Mouse (Mus musculus) Patski (cell line): ENCODE results near the gene Agl. TPM values are rescaled to one million over a fixed set of nuclear protein-coding genes. Genes with fewer than 3 reads are reported as not detected.

ENCODE experiments used
- ATAC-seq: fragments of 100-300 bp; one replicate; pipeline ENCODE4 v1.8.0; 2021
- CTCF ChIA-PET: fragments of 350-600 bp; sonication (Branson Sonifier 250); formaldehyde crosslinking; loops from one replicate; lab custom pipeline; 2022; ENCODE audit warnings: inconsistent platforms; lab: Charles Lee
- POLR2A ChIA-PET: fragments of 350-600 bp; sonication (Branson Sonifier 250); formaldehyde crosslinking; loops from one replicate; lab custom pipeline; 2022; ENCODE audit warnings: antibody characterized with exemption, inconsistent platforms; lab: Charles Lee
- DNase-seq: peaks from one replicate; pipeline ENCODE4 v3.0.0-alpha.2; 2011; ENCODE audit warnings: low read depth, low spot score
- H3K27me3 ChIP-seq: fragments of 371-371 bp; one replicate; pipeline ENCODE4 v1.5.1; 2021
- CTCF ChIP-seq: fragments of 100-300 bp; IDR thresholded peaks from one replicate; pipeline ENCODE4 v1.5.1; 2021
- in situ Hi-C: fragments of 300-500 bp; cut with MboI; formaldehyde crosslinking; loops from 3 replicates; pipeline ENCODE4 v1.11.1; 2018; ENCODE audit warnings: low pct_unique_long_range_greater_than_20kb, mixed read lengths
- polyA plus RNA-seq: library from polyadenylated mRNA; unstranded; gene quantifications from one replicate; pipeline ENCODE4 v1.2.3, GENCODE M21; 2021

Agl gene
- polyA plus RNA-seq, 1 experiment from 2014 or later, result 44.8 TPM

DNA sequence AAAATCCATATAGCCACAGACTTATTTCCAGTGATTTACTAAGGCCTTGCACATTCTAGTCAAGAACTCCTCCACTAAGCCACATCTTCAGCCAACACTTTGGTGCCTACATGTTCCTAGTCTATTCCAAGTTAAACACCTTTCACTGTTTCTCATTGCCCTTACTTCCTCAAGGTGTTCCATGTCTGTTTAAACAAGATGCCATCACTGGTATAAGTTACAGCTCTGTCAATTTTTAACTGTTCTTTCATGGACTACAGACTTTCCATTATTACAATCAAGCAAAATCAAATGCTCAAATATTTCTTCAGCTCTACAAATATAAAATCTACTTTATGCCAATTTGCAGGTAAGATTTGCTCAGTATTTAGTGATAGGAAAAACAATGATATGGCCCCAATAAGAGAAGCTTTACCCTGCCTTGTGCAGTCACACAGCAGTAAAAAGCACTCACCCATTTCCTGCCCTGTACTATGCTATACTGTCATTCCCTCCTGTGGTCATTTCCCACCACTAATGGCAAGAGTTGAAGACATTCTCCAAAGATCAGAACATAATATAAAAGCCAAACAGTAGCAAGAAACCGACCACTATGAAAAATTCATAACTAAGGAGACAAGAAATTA lies 105.2 kb downstream of the Agl start:
- ChIA-PET CTCF (interaction anchor here (1.1 to 1.5 kb wide), 2 partner anchors 13 to 15 kb away, joined by 3 to 4 read pairs; no protein-coding TSS in a partner anchor), POLR2A (interaction anchor here (2.6 kb wide), 1 partner anchor 10 kb away, joined by 11 read pairs; the partner anchor contains the start of gene Slc35a3)
- in situ Hi-C loops, result no loop called here
- H3K27me3 ChIP-seq, result no peaks in the 10 kb centered on the region
- DNase-seq (no peak), ATAC-seq (no peak)
- TF ChIP-seq CTCF, result no peak

DNA sequence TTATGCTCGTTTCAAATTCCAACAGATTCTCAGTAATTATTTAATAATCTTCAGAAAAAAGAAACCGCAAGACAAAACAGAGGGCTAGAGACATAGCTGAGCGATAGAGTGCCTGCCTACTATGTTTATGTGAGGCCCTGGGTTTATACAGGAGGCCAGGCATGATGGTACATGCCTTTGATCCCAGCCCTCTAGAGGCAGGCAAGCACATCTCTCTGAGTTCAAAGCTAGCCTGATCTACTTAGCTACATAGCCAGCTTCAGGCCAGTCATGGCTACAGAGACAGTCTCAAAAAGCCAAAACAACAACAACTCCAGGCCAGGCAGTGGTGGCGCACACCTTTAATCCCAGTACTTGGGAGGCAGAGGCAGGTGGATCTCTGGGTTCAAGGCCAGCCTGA lies 106.4 kb downstream of the Agl start:
- in situ Hi-C loops, result no loop called here
- no peak for TF ChIP-seq CTCF
- no peak for DNase-seq
- ChIA-PET CTCF (interaction anchor here (1.1 to 1.5 kb wide), 3 partner anchors 10 to 14 kb away, joined by 3 to 4 read pairs (median 3); no protein-coding TSS in a partner anchor), POLR2A (no interaction called here)
- H3K27me3 ChIP-seq, result no peaks in the 10 kb centered on the region
- no peak for ATAC-seq

DNA sequence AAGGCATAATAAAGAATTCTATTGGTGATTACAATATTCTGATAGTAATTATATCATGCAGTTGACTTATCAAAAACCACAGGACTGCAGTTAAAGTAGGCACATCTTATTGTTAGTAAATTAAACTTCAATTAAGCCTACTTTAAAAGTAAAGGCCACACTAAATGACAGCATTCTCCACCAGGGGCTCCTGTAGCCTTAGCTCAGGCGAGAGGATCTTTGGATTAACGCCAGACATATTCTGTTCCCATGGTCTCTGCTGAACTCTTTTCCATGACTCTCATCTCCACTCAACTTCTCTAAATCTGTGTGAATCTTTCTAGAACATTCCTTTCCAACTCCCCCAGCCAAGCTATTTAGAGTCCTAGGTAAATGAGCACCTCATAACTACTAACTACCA lies 109.2 kb downstream of the Agl start:
- no peak for DNase-seq
- POLR2A ChIA-PET, result interaction anchor here (1.0 to 1.2 kb wide), 2 partner anchors 12 to 18 kb away, joined by 3 to 4 read pairs; no protein-coding TSS in a partner anchor
- TF ChIP-seq CTCF, result peak; percentile 24
- ATAC-seq, result no peak
- no peaks in the 10 kb centered on the region for H3K27me3 ChIP-seq
- in situ Hi-C loops, result no loop called here
- CTCF ChIA-PET, result interaction anchor here (0.9 to 2.7 kb wide), 6 partner anchors 8 to 52 kb away, joined by 3 to 9 read pairs (median 4); no protein-coding TSS in a partner anchor

DNA sequence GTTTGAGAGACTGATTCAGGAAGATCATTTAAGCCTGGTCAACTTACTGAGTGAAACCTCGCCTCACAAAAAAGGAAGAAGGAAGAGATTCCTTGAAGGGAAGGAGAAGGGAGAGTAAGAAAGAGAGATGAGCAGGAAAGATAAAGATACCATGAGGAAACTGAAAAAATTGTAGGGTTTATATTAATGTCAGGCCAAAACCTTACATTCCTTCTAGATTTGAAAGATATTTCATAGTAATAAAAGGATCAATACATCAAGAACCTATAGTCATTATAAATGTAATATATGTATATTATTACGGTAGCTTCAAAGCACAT lies 112.3 kb downstream of the Agl start:
- no peak for TF ChIP-seq CTCF

DNA sequence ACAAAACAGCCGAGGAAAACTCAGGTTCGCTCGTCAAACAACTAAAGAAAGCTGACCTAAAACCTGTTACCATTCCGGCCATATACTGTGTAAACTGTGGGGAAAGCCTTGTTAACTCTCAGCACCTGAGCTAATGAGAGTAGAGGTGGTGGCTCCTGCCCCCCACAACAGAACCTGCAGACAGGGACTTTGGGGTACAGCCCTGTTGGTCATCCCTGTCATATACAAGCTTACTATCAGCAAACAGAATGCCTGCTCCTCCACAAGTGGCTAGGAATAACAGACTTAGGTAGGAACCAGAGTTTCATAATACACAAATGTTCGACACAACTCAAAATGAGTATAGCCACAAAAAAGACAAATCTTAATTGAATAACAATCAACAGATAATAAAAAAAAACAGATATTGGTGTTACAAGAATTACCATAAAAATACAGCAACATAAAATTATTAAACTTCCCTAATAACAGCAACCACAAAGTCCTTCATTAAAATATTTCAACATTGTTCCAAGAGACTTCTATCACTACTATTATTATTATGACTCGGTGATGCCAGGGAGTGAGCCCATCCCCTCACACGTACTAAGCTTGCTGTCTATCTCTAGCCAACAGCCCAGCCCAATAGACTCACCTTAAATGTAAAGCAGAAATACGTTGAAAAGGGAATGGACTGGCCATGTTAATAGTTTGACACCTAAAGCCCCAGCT lies 112.9 kb downstream of the Agl start:
- no peak for TF ChIP-seq CTCF
- ChIA-PET POLR2A (no interaction called here), CTCF (interaction anchor here (0.9 to 2.4 kb wide), 8 partner anchors 12 to 354 kb away, joined by 3 to 14 read pairs (median 4); no protein-coding TSS in a partner anchor)
- no peak for DNase-seq
- no peaks in the 10 kb centered on the region for H3K27me3 ChIP-seq
- in situ Hi-C loops, result no loop called here
- ATAC-seq, result no peak

More for the DNA sequence above, 112.3 kb downstream of the Agl start:
- no peak for ATAC-seq
- no peaks in the 10 kb centered on the region for H3K27me3 ChIP-seq
- ChIA-PET POLR2A (no interaction called here), CTCF (interaction anchor here (1.0 to 2.4 kb wide), 7 partner anchors 12 to 168 kb away, joined by 3 to 14 read pairs (median 4); no protein-coding TSS in a partner anchor)
- DNase-seq, result no peak
- in situ Hi-C loops, result no loop called here

DNA sequence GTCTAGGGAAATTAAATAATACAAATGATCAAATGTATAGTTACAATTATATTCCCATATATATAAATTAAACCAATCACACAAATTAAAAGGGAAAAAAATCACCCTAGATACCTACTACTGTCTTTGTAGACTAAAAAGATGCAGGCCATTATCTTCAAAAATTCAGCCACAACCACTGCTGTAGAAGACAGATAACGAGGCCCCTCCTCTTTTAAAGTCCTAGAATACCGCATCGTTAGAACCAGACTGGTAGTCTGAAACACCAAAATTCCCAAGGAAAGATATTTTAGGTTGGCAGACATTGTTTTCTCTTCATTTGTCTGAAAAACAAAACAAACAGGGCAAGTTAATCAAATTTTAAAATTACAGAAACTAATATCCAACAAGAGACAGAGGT lies 113.7 kb downstream of the Agl start:
- ChIA-PET POLR2A (no interaction called here), CTCF (interaction anchor here (0.9 to 2.4 kb wide), 5 partner anchors 11 to 354 kb away, joined by 3 to 14 read pairs (median 4); no protein-coding TSS in a partner anchor)
- H3K27me3 ChIP-seq, result no peaks in the 10 kb centered on the region
- DNase-seq (no peak), ATAC-seq (no peak)
- TF ChIP-seq CTCF, result no peak
- in situ Hi-C loops, result no loop called here

Other genes with a start within 250 kb of the Agl start
- 0.26 TPM for gene Lrrc39, start 245.2 kb downstream of the Agl start, polyA plus RNA-seq
- gene Sass6, start 213.2 kb downstream of the Agl start, polyA plus RNA-seq, result 11.7 TPM
- 26.4 TPM for gene Trmt13, start 193.6 kb downstream of the Agl start, polyA plus RNA-seq
- gene Mfsd14a, start 145.5 kb downstream of the Agl start, polyA plus RNA-seq, result 84.1 TPM
- gene Gm43191, start 126.9 kb downstream of the Agl start, polyA plus RNA-seq, result 2.6 TPM
- 44.0 TPM for gene Slc35a3, start 95.3 kb downstream of the Agl start, polyA plus RNA-seq
- 40.5 TPM for gene Frrs1, start 51.3 kb upstream of the Agl start, polyA plus RNA-seq
- gene 4930455H04Rik, start 160.1 kb upstream of the Agl start, polyA plus RNA-seq, result not detected
- gene Palmd, start 160.8 kb upstream of the Agl start, polyA plus RNA-seq, result 0.04 TPM